Mouse (Mus musculus) megakaryocyte, embryonic 14.5 days (primary cell): ENCODE results near the gene Ctso.

Experiments used
- FLI1 ChIP-seq: IDR thresholded peaks from 2 replicates; pipeline ENCODE4 v1.6.1; 2012; ENCODE audit warnings: low read length, inconsistent platforms, mixed read lengths
- GATA1 ChIP-seq: IDR thresholded peaks from 3 replicates; pipeline ENCODE4 v1.6.1; 2012; ENCODE audit warnings: mixed read lengths, low read length, inconsistent platforms, borderline replicate concordance

- TF ChIP-seq GATA1 (no peak), FLI1 (no peak)
These were observed 19.4 kb downstream of the Ctso start for GRCm38 (mm10) chr3:81951785-81952184.
